ENCODE assay signal across 8 mouse cellular contexts in genomic region chr5:120706541-120706940, GRCm38 (mm10). TPM values are rescaled to one million over a fixed set of nuclear protein-coding genes. Genes with fewer than 3 reads are reported as not detected.
DNase-seq lines count a peak whose midpoint lies in the region; ATAC-seq and TF ChIP-seq lines count a peak whose summit lies in the region.

No protein-coding gene starts in this region.

- 7% methylated on average over 16 of the region's 16 CpGs for WGBS in forebrain, embryonic 14.5 days
- WGBS in midbrain, embryonic 15.5 days = 2% methylated on average over 16 of the region's 16 CpGs

- peak overlapping the region; percentile 4 for H3K4me3 ChIP-seq in left cerebral cortex, adult 2 months
- 0 out of 2 replicates have a peak overlapping the region, but pooled peaks have one; percentile 15 for H3K4me3 ChIP-seq in forebrain, embryonic 14.5 days (ENCODE audit: low read depth, low read length)
- H3K4me3 ChIP-seq in midbrain, embryonic 15.5 days = peak overlapping the region; percentile 17

- peak overlapping the region; percentile 51 for H3K4me2 ChIP-seq in forebrain, embryonic 14.5 days (ENCODE audit: low read length)
- H3K4me2 ChIP-seq in midbrain, embryonic 15.5 days = peak overlapping the region; percentile 95

- no peaks in the 10 kb centered on the region for H3K27me3 ChIP-seq in forebrain, embryonic 14.5 days (replicated peaks; ENCODE audit: control insufficient read depth, insufficient read depth, low read length)
- H3K27me3 ChIP-seq in midbrain, embryonic 15.5 days (replicated peaks) = no peaks in the 10 kb centered on the region

- peak overlapping the region; percentile 40; the same call in 1 of the 2 replicates for H3K9ac ChIP-seq in forebrain, embryonic 14.5 days (ENCODE audit: low read length)
- H3K9ac ChIP-seq in midbrain, embryonic 15.5 days = 0 out of 2 replicates have a peak overlapping the region, but pooled peaks have one; percentile 12

- H3K27ac ChIP-seq in left cerebral cortex, adult 2 months = no peak overlapping the region; the same call in 1 of the 2 replicates
- peak overlapping the region; percentile 55; the same call in 1 of the 2 replicates for H3K27ac ChIP-seq in forebrain, embryonic 14.5 days (ENCODE audit: low read depth, low read length)
- H3K27ac ChIP-seq in midbrain, embryonic 15.5 days = no peak overlapping the region

- TF ChIP-seq CTCF in left cerebral cortex, adult 2 months (IDR thresholded peaks at IDR 0.05) = no peak

- no peaks in the 10 kb centered on the region for H3K36me3 ChIP-seq in forebrain, embryonic 14.5 days (ENCODE audit: control insufficient read depth, insufficient read depth, low read length)
- no peaks in the 10 kb centered on the region for H3K36me3 ChIP-seq in midbrain, embryonic 15.5 days (replicated peaks)

- no peaks in the 10 kb centered on the region for H3K9me3 ChIP-seq in forebrain, embryonic 14.5 days (replicated peaks; ENCODE audit: control insufficient read depth, low read length)
- H3K9me3 ChIP-seq in midbrain, embryonic 15.5 days = no peaks in the 10 kb centered on the region

- intact Hi-C loops in left cerebral cortex, adult 2 months (cut with DNase I) = no loop called here

- DNase-seq in left cerebral cortex, adult 2 months (ENCODE audit: extremely low spot score in 1 of 2, low spot score in 2 of 2) = peak; percentile 44 to 47
- no peak for DNase-seq in left cerebral cortex, adult 11 months (ENCODE audit: low spot score)
- peak; percentile 58 to 68 for DNase-seq in cerebellum, adult 18-20 months
- DNase-seq in forebrain, embryonic 14.5 days (ENCODE audit: low spot score) = peak; percentile 65
- no peak for DNase-seq in adrenal gland, postnatal 36 days
- no peak for DNase-seq in ovary, postnatal 10 days (ENCODE audit: low spot score)
- DNase-seq in frontal cortex, postnatal 25 days (ENCODE audit: low spot score in 2 of 2) = no peak

- peaks cover 31% of the 10 kb centered on the region for H3K4me1 ChIP-seq in forebrain, embryonic 14.5 days (ENCODE audit: control insufficient read depth, insufficient read depth, low read length)
- peaks cover 66% of the 10 kb centered on the region for H3K4me1 ChIP-seq in midbrain, embryonic 15.5 days

- no peak for ATAC-seq in forebrain, embryonic 14.5 days
- no peak for ATAC-seq in midbrain, embryonic 15.5 days (replicated peaks)

RNA-seq across cellular contexts. Expression of gene Dtx1, which starts 5.2 kb away (rescaled TPM):
- total RNA-seq in left cerebral cortex, adult 2 months (2021) = 10 to 100 TPM; 74.5 to 76.9 TPM
- 27.5 and 35.5 TPM in 2 replicates for polyA plus RNA-seq in forebrain, embryonic 14.5 days (2014; fragmentation: Nextera tagmentation; extraction: Ambion mirVana)
- polyA plus RNA-seq in midbrain, embryonic 15.5 days (2015; fragmentation: Nextera tagmentation; extraction: Ambion mirVana) = 64.5 and 68.9 TPM in 2 replicates
- total RNA-seq in adrenal gland, postnatal 36 days (2021) = 10 to 100 TPM in 1 of 2 experiments, 1 to 10 TPM in 1; 7.6 to 12.0 TPM

RNA-seq across cellular contexts. Expression of gene Oas2, which starts 43.1 kb away (rescaled TPM):
- under 1 TPM in 1 of 2 experiments, not detected in 1; 0.14 TPM for total RNA-seq in left cerebral cortex, adult 2 months (2021)
- polyA plus RNA-seq in forebrain, embryonic 14.5 days (2014; fragmentation: Nextera tagmentation; extraction: Ambion mirVana) = 0.11 and 0.42 TPM in 2 replicates
- 0.43 and 0.59 TPM in 2 replicates for polyA plus RNA-seq in midbrain, embryonic 15.5 days (2015; fragmentation: Nextera tagmentation; extraction: Ambion mirVana)
- total RNA-seq in adrenal gland, postnatal 36 days (2021) = 1 to 10 TPM in 1 of 2 experiments, under 1 TPM in 1; 0.49 to 1.8 TPM

RNA-seq across cellular contexts. Expression of gene Rasal1, which starts 57.9 kb away (rescaled TPM):
- 10 to 100 TPM; 85.3 TPM for total RNA-seq in left cerebral cortex, adult 2 months (2021)
- 1.5 and 3.2 TPM in 2 replicates for polyA plus RNA-seq in forebrain, embryonic 14.5 days (2014; fragmentation: Nextera tagmentation; extraction: Ambion mirVana)
- 1.0 and 1.6 TPM in 2 replicates for polyA plus RNA-seq in midbrain, embryonic 15.5 days (2015; fragmentation: Nextera tagmentation; extraction: Ambion mirVana)
- 10 to 100 TPM; 10.9 to 14.0 TPM for total RNA-seq in adrenal gland, postnatal 36 days (2021)

Comparison
In these comparisons a context has a peak if more than half of its experiments do, and no peak if none do; other contexts are left out.
1. DNase-seq: peak in left cerebral cortex, adult 2 months (2 of 2), cerebellum, adult 18-20 months (2 of 2) and forebrain, embryonic 14.5 days (single experiment); none in left cerebral cortex, adult 11 months (single experiment), adrenal gland, postnatal 36 days (0 of 2), ovary, postnatal 10 days (single experiment) and frontal cortex, postnatal 25 days (0 of 2).
2. RNA of gene Dtx1, which starts 5.2 kb away (total RNA-seq): 74.5 to 76.9 TPM in left cerebral cortex, adult 2 months; 7.6 to 12.0 TPM in adrenal gland, postnatal 36 days; every median in the first group is over 4 times any median in the second.
3. RNA of gene Rasal1, which starts 57.9 kb away (total RNA-seq): 85.3 TPM in left cerebral cortex, adult 2 months; 10.9 to 14.0 TPM in adrenal gland, postnatal 36 days; every median in the first group is over 4 times any median in the second.
4. Peak in every context shown above with its lines, with median percentiles within 50 percentile points of each other: H3K4me3 ChIP-seq.